Mouse (Mus musculus) limb, embryonic 15.5 days (tissue): ENCODE data around the gene Rhbg. TPM values are rescaled to one million over a fixed set of nuclear protein-coding genes. Genes with fewer than 3 reads are reported as not detected.

Source experiments
- microRNA-seq: library from miRNA; unstranded; fragments of <30 nt; microRNA quantifications from one replicate; pipeline ENCODE4, GENCODE M21; 2016
- polyA plus RNA-seq: library from polyadenylated mRNA; unstranded; fragments of >200 nt; fragmentation: Nextera tagmentation; extraction: Ambion mirVana; gene quantifications from 2 replicates; pipeline ENCODE4 v1.2.1, GENCODE M21; 2015

Gene Rhbg
- polyA plus RNA-seq, 1 experiment from 2014 or later, result 24.1 TPM

Small RNA genes within 50 kb of the gene (microRNA-seq; reads per million reads assigned to microRNA genes)
- gene Gm25641 (not detected), gene Mir3093 (not detected), gene Mir9-1 (not detected)

Other genes starting within 250 kb of the Rhbg start
- not detected in 2 replicates for gene Hapln2, start 227.1 kb downstream of the Rhbg start, polyA plus RNA-seq
- 29.4 and 32.6 TPM in 2 replicates for gene Gpatch4, start 211.6 kb downstream of the Rhbg start, polyA plus RNA-seq
- 184 and 193 TPM in 2 replicates for gene Naxe, start 196.2 kb downstream of the Rhbg start, polyA plus RNA-seq
- not detected in 2 replicates for gene Ttc24, start 176.4 kb downstream of the Rhbg start, polyA plus RNA-seq
- 17.6 and 17.8 TPM in 2 replicates for gene Iqgap3, start 172.7 kb downstream of the Rhbg start, polyA plus RNA-seq
- 23.3 and 29.8 TPM in 2 replicates for gene Mef2d, start 112.3 kb downstream of the Rhbg start, polyA plus RNA-seq
- 2.0 and 4.1 TPM in 2 replicates for gene Gm38392, start 32.5 kb upstream of the Rhbg start, polyA plus RNA-seq
- gene Tsacc, start 42.3 kb upstream of the Rhbg start, polyA plus RNA-seq, result 9.9 and 12.0 TPM in 2 replicates
- gene Cct3, start 42.4 kb upstream of the Rhbg start, polyA plus RNA-seq, result 440 and 451 TPM in 2 replicates
- gene Glmp, start 70.3 kb upstream of the Rhbg start, polyA plus RNA-seq, result 198 and 199 TPM in 2 replicates
- gene Tmem79, start 81.4 kb upstream of the Rhbg start, polyA plus RNA-seq, result 36.0 and 37.2 TPM in 2 replicates
- 42.7 and 42.9 TPM in 2 replicates for gene Smg5, start 81.6 kb upstream of the Rhbg start, polyA plus RNA-seq
- gene Paqr6, start 109.9 kb upstream of the Rhbg start, polyA plus RNA-seq, result 16.4 and 16.9 TPM in 2 replicates
- gene Bglap3, start 118.0 kb upstream of the Rhbg start, polyA plus RNA-seq, result 34.8 and 39.9 TPM in 2 replicates
- gene Bglap2, start 124.0 kb upstream of the Rhbg start, polyA plus RNA-seq, result 1.5 and 2.4 TPM in 2 replicates
- 0.88 and 1.7 TPM in 2 replicates for gene Bglap, start 129.8 kb upstream of the Rhbg start, polyA plus RNA-seq
- 94.9 and 106 TPM in 2 replicates for gene Pmf1, start 155.6 kb upstream of the Rhbg start, polyA plus RNA-seq
- gene Slc25a44, start 170.4 kb upstream of the Rhbg start, polyA plus RNA-seq, result 16.5 and 17.1 TPM in 2 replicates
- gene Sema4a, start 206.5 kb upstream of the Rhbg start, polyA plus RNA-seq, result 23.1 and 24.5 TPM in 2 replicates